Mouse (Mus musculus) MEL (cell line): ENCODE data around the gene Rsbn1l. TPM values are rescaled to one million over a fixed set of nuclear protein-coding genes. Genes with fewer than 3 reads are reported as not detected.

Experiments
- DNase-seq: peaks from one replicate; pipeline ENCODE4 v3.0.0; 2011; ENCODE audit warnings: low read depth, low spot score
- H3K27ac ChIP-seq: 2 replicates; pipeline ENCODE4 v1.5.1; 2012; ENCODE audit warnings: low read depth, mild to moderate bottlenecking, control low read depth, low read length, moderate library complexity; ENCODE audit not compliant: control insufficient read depth
- H3K27me3 ChIP-seq, 2 experiments: fragments of 150-350 bp in 1 of 2; sonication (generic) in 1 of 2; 2 replicates each; pipeline ENCODE4 v1.6.1; 2012; ENCODE audit warnings: low read length in 2 of 2, mild to moderate bottlenecking in 2 of 2, improper control_type of control experiment in 1 of 2, moderate library complexity in 1 of 2; ENCODE audit not compliant: insufficient read depth in 2 of 2, control insufficient read depth in 1 of 2
- H3K36me3 ChIP-seq, 2 experiments: 2 replicates each; pipeline ENCODE4 v1.6.1; 2012 to 2014; ENCODE audit warnings: low read length in 2 of 2, improper control_type of control experiment in 1 of 2, inconsistent platforms in 1 of 2, mild to moderate bottlenecking in 1 of 2; ENCODE audit not compliant: insufficient read depth in 2 of 2, control insufficient read depth in 1 of 2
- H3K4me1 ChIP-seq, 2 experiments: fragments of 150-350 bp in 1 of 2; sonication (generic) in 1 of 2; 2 replicates each; pipeline ENCODE4 v1.6.1; 2012; ENCODE audit warnings: low read length in 2 of 2, improper control_type of control experiment in 1 of 2, mild to moderate bottlenecking in 1 of 2; ENCODE audit not compliant: insufficient read depth in 2 of 2, control insufficient read depth in 1 of 2
- H3K4me3 ChIP-seq, 2 experiments: fragments of 150-350 bp in 1 of 2; sonication (generic) in 1 of 2; 2 replicates each; pipeline ENCODE4 v1.5.1; 2012; ENCODE audit warnings: low read depth in 2 of 2, low read length in 2 of 2, mild to moderate bottlenecking in 2 of 2, moderate library complexity in 2 of 2, control low read depth in 1 of 2, improper control_type of control experiment in 1 of 2; ENCODE audit not compliant: control insufficient read depth in 1 of 2, insufficient read depth in 1 of 2
- H3K79me2 ChIP-seq: 2 replicates; pipeline ENCODE4 v1.6.1; 2012; ENCODE audit warnings: mild to moderate bottlenecking, low read length, moderate library complexity; ENCODE audit not compliant: control insufficient read depth, poor library complexity, insufficient read depth
- H3K9ac ChIP-seq: 2 replicates; pipeline ENCODE4 v1.6.1; 2012; ENCODE audit warnings: low read depth, mild to moderate bottlenecking, control low read depth, low read length, moderate library complexity; ENCODE audit not compliant: control insufficient read depth, poor library complexity, severe bottlenecking
- H3K9me3 ChIP-seq: fragments of 150-350 bp; sonication (generic); replicated peaks from 2 replicates; pipeline ENCODE4 v1.6.1; 2012; ENCODE audit warnings: mild to moderate bottlenecking, low read length, improper control_type of control experiment, moderate library complexity; ENCODE audit not compliant: insufficient read depth
- BHLHE40 ChIP-seq: IDR thresholded peaks from 2 replicates; pipeline ENCODE4 v1.6.1; 2012; ENCODE audit warnings: low read depth, mild to moderate bottlenecking, inconsistent platforms, low read length, improper control_type of control experiment, borderline replicate concordance
- CHD1 ChIP-seq: IDR thresholded peaks from 2 replicates; pipeline ENCODE4 v1.6.1; 2012; ENCODE audit warnings: low read depth, mild to moderate bottlenecking, inconsistent platforms, low read length, improper control_type of control experiment
- CHD2 ChIP-seq: IDR thresholded peaks from 2 replicates; pipeline ENCODE4 v1.6.1; 2011; ENCODE audit warnings: low read length, improper control_type of control experiment
- CTCF ChIP-seq, 3 experiments: IDR thresholded peaks in 2 of 3; conservative IDR thresholded peaks in 1 of 3; 2 replicates each; pipeline ENCODE4 v1.5.1; 2011 to 2012; ENCODE audit warnings: low read length in 3 of 3, low read depth in 2 of 3, mild to moderate bottlenecking in 2 of 3, improper control_type of control experiment in 1 of 3, inconsistent platforms in 1 of 3, mixed read lengths in 1 of 3, moderate library complexity in 1 of 3; ENCODE audit not compliant: control insufficient read depth in 1 of 3, insufficient read depth in 1 of 3, poor library complexity in 1 of 3, severe bottlenecking in 1 of 3
- E2F4 ChIP-seq: IDR thresholded peaks from 2 replicates; pipeline ENCODE4 v1.6.1; 2011; ENCODE audit warnings: low read depth, low read length, improper control_type of control experiment, borderline replicate concordance
- ELF1 ChIP-seq: IDR thresholded peaks from 2 replicates; pipeline ENCODE4 v1.6.1; 2014; ENCODE audit warnings: low read depth, mild to moderate bottlenecking, inconsistent platforms, low read length, improper control_type of control experiment, moderate library complexity
- EP300 ChIP-seq, 2 experiments: IDR thresholded peaks; 2 replicates each; pipeline ENCODE4 v1.6.1; 2011; ENCODE audit warnings: improper control_type of control experiment in 2 of 2, low read length in 2 of 2, low read depth in 1 of 2, mild to moderate bottlenecking in 1 of 2
- ETS1 ChIP-seq: IDR thresholded peaks from 2 replicates; pipeline ENCODE4 v1.6.1; 2012; ENCODE audit warnings: low read depth, mild to moderate bottlenecking, inconsistent platforms, low read length, improper control_type of control experiment, moderate library complexity
- GABPA ChIP-seq: IDR thresholded peaks from 2 replicates; pipeline ENCODE4 v1.6.1; 2012; ENCODE audit warnings: low read depth, mild to moderate bottlenecking, inconsistent platforms, low read length, improper control_type of control experiment, moderate library complexity
- HCFC1 ChIP-seq: IDR thresholded peaks from 2 replicates; pipeline ENCODE4 v1.6.1; 2012; ENCODE audit warnings: low read depth, mild to moderate bottlenecking, inconsistent platforms, low read length, improper control_type of control experiment, moderate library complexity
- JUND ChIP-seq: IDR thresholded peaks from 2 replicates; pipeline ENCODE4 v1.6.1; 2011; ENCODE audit warnings: low read depth, mild to moderate bottlenecking, improper control_type of control experiment, low read length
- KAT2A ChIP-seq: conservative IDR thresholded peaks from 2 replicates; pipeline ENCODE4 v1.6.1; 2012; ENCODE audit warnings: low read depth, low read length, improper control_type of control experiment, inconsistent platforms
- MAFK ChIP-seq: IDR thresholded peaks from 2 replicates; pipeline ENCODE4 v1.6.1; 2011; ENCODE audit warnings: low read depth, mild to moderate bottlenecking, low read length, improper control_type of control experiment, borderline replicate concordance
- MAX ChIP-seq: IDR thresholded peaks from 2 replicates; pipeline ENCODE4 v1.6.1; 2011; ENCODE audit warnings: low read length, improper control_type of control experiment
- MAZ ChIP-seq: IDR thresholded peaks from 2 replicates; pipeline ENCODE4 v1.6.1; 2012; ENCODE audit warnings: low read depth, mild to moderate bottlenecking, inconsistent platforms, low read length, improper control_type of control experiment
- MEF2A ChIP-seq: IDR thresholded peaks from 2 replicates; pipeline ENCODE4 v1.6.1; 2014; ENCODE audit warnings: low read depth, mild to moderate bottlenecking, inconsistent platforms, low read length, improper control_type of control experiment; ENCODE audit not compliant: poor library complexity, insufficient replicate concordance, severe bottlenecking; ENCODE audit errors: extremely low read depth
- MXI1 ChIP-seq: IDR thresholded peaks from 2 replicates; pipeline ENCODE4 v1.6.1; 2011; ENCODE audit warnings: mild to moderate bottlenecking, low read depth, low read length, improper control_type of control experiment
- MYB ChIP-seq: IDR thresholded peaks from 2 replicates; pipeline ENCODE4 v1.6.1; 2011; ENCODE audit warnings: mild to moderate bottlenecking, low read depth, low read length, improper control_type of control experiment
- MYC ChIP-seq: IDR thresholded peaks from 2 replicates; pipeline ENCODE4 v1.6.1; 2011; ENCODE audit warnings: low read depth, mild to moderate bottlenecking, low read length, improper control_type of control experiment, moderate library complexity
- NELFE ChIP-seq: IDR thresholded peaks from 2 replicates; pipeline ENCODE4 v1.6.1; 2011; ENCODE audit warnings: low read depth, low read length, improper control_type of control experiment
- NRF1 ChIP-seq: IDR thresholded peaks from 2 replicates; pipeline ENCODE4 v1.6.1; 2014; ENCODE audit warnings: low read depth, mild to moderate bottlenecking, inconsistent platforms, low read length, improper control_type of control experiment, moderate library complexity; ENCODE audit not compliant: poor library complexity, insufficient read depth, severe bottlenecking
- POLR2A ChIP-seq, 2 experiments: IDR thresholded peaks; 2 replicates each; pipeline ENCODE4 v1.6.1; 2011 to 2012; ENCODE audit warnings: low read length in 2 of 2, mild to moderate bottlenecking in 2 of 2, control low read depth in 1 of 2, improper control_type of control experiment in 1 of 2, low read depth in 1 of 2, moderate library complexity in 1 of 2; ENCODE audit not compliant: control insufficient read depth in 1 of 2, insufficient read depth in 1 of 2, poor library complexity in 1 of 2
- POLR2AphosphoS2 ChIP-seq: IDR thresholded peaks from 2 replicates; pipeline ENCODE4 v1.6.1; 2011; ENCODE audit warnings: low read length, improper control_type of control experiment
- POLR2AphosphoS5 ChIP-seq: IDR thresholded peaks from 2 replicates; pipeline ENCODE4 v1.6.1; 2012; ENCODE audit warnings: low read depth, borderline replicate concordance, mild to moderate bottlenecking, inconsistent platforms, low read length, moderate library complexity, mixed read lengths
- RAD21 ChIP-seq: IDR thresholded peaks from 2 replicates; pipeline ENCODE4 v1.6.1; 2011; ENCODE audit warnings: mild to moderate bottlenecking, low read depth, low read length, improper control_type of control experiment
- RCOR1 ChIP-seq: IDR thresholded peaks from 2 replicates; pipeline ENCODE4 v1.6.1; 2012; ENCODE audit warnings: low read depth, mild to moderate bottlenecking, inconsistent platforms, low read length, improper control_type of control experiment
- SIN3A ChIP-seq: IDR thresholded peaks from 2 replicates; pipeline ENCODE4 v1.6.1; 2012; ENCODE audit warnings: low read length, improper control_type of control experiment, inconsistent platforms
- SMC3 ChIP-seq: IDR thresholded peaks from 2 replicates; pipeline ENCODE4 v1.6.1; 2011; ENCODE audit warnings: low read depth, low read length, improper control_type of control experiment
- TAL1 ChIP-seq: IDR thresholded peaks from 2 replicates; pipeline ENCODE4 v1.6.1; 2012; ENCODE audit warnings: mild to moderate bottlenecking, inconsistent platforms, low read length, moderate library complexity, mixed read lengths
- TBP ChIP-seq: IDR thresholded peaks from 2 replicates; pipeline ENCODE4 v1.8.0; 2011; ENCODE audit warnings: low read depth, low read length, improper control_type of control experiment
- TCF12 ChIP-seq: IDR thresholded peaks from 2 replicates; pipeline ENCODE4 v1.6.1; 2014; ENCODE audit warnings: low read depth, mild to moderate bottlenecking, inconsistent platforms, low read length, improper control_type of control experiment, moderate library complexity
- UBTF ChIP-seq: IDR thresholded peaks from 2 replicates; pipeline ENCODE4 v1.6.1; 2012; ENCODE audit warnings: low read depth, mild to moderate bottlenecking, inconsistent platforms, low read length, improper control_type of control experiment, moderate library complexity, borderline replicate concordance; ENCODE audit not compliant: insufficient read depth
- USF1 ChIP-seq: IDR thresholded peaks from 2 replicates; pipeline ENCODE4 v1.6.1; 2014; ENCODE audit warnings: low read depth, mild to moderate bottlenecking, inconsistent platforms, low read length, improper control_type of control experiment, moderate library complexity
- USF2 ChIP-seq, 2 experiments: IDR thresholded peaks; 2 replicates each; pipeline ENCODE4 v1.6.1; 2011 to 2012; ENCODE audit warnings: improper control_type of control experiment in 2 of 2, low read length in 2 of 2, borderline replicate concordance in 1 of 2, inconsistent platforms in 1 of 2, low read depth in 1 of 2, mild to moderate bottlenecking in 1 of 2; ENCODE audit not compliant: insufficient read depth in 1 of 2
- ZKSCAN1 ChIP-seq: IDR thresholded peaks from 2 replicates; pipeline ENCODE4 v1.6.1; 2012; ENCODE audit warnings: low read depth, mild to moderate bottlenecking, inconsistent platforms, low read length, improper control_type of control experiment, moderate library complexity
- ZMIZ1 ChIP-seq: IDR thresholded peaks from 2 replicates; pipeline ENCODE4 v1.6.1; 2012; ENCODE audit warnings: low read depth, mild to moderate bottlenecking, inconsistent platforms, low read length, improper control_type of control experiment, moderate library complexity
- ZNF384 ChIP-seq: IDR thresholded peaks from 2 replicates; pipeline ENCODE4 v1.6.1; 2012; ENCODE audit warnings: low read depth, mild to moderate bottlenecking, inconsistent platforms, low read length, improper control_type of control experiment
- polyA plus RNA-seq, 2 experiments: library from polyadenylated mRNA; stranded (reverse) in 1 of 2; unstranded in 1 of 2; fragments of >175 nt in 1 of 2; fragments of >200 nt in 1 of 2; gene quantifications; 2 replicates each; pipeline versions ENCODE4 v1.2.1 to v1.2.4; 2012; ENCODE audit warnings: low replicate concordance in 2 of 2, low read depth in 1 of 2; ENCODE audit not compliant: insufficient read length in 2 of 2, insufficient read depth in 1 of 2, missing spikeins in 1 of 2
- total RNA-seq: library from RNA; depleted of rRNA; stranded (reverse); fragments of 300-350 nt; gene quantifications from 2 replicates; pipeline ENCODE4 v1.2.3, GENCODE M21; 2012

Gene Rsbn1l
- total and polyA plus RNA-seq, 3 experiments: 5.0 to 78.2 (median 17.4) TPM

GRCm38 (mm10) chr5:20930430-20930829, 25.8 kb downstream of the Rsbn1l start:
- Histone ChIP-seq H3K79me2 (peaks cover 27% of the 10 kb centered on the region), H3K9me3 (no peaks in the 10 kb centered on the region), H3K27me3 (no peaks in the 10 kb centered on the region), H3K27ac (peak overlapping the region; percentile 87), H3K9ac (no peak overlapping the region), H3K4me1 (peaks cover 33 to 42% of the 10 kb centered on the region in 2 experiments), H3K36me3 (peaks cover 10 to 57% of the 10 kb centered on the region in 2 experiments), H3K4me3 (no peak overlapping the region)
- DNase-seq: peak; percentile 83
- no peak for TF ChIP-seq TBP
- TF ChIP-seq ETS1: peak; percentile 96
- TF ChIP-seq BHLHE40: peak; percentile 80
- TF ChIP-seq POLR2AphosphoS5: no peak
- no peak for TF ChIP-seq ZMIZ1
- no peak for TF ChIP-seq KAT2A
- TF ChIP-seq GABPA: no peak
- TF ChIP-seq SMC3: no peak
- TF ChIP-seq JUND: no peak; the same call in 1 of the 2 replicates
- TF ChIP-seq NRF1: no peak
- no peak for TF ChIP-seq CHD1
- TF ChIP-seq ZKSCAN1: 0 out of 2 replicates have a peak, but pooled peaks have one; percentile 0
- 0 out of 2 replicates have a peak, but pooled peaks have one; percentile 21 for TF ChIP-seq MAFK
- TF ChIP-seq E2F4: no peak
- peak; percentile 36; the same call in 1 of the 2 replicates for TF ChIP-seq MYC
- TF ChIP-seq HCFC1: no peak
- TF ChIP-seq USF2 (IDR thresholded peaks at IDR 0.05; ENCODE audit: borderline replicate concordance in 1 of 2, insufficient read depth in 1 of 2, low read depth in 1 of 2, low read length in 2 of 2): no peak
- TF ChIP-seq POLR2AphosphoS2: no peak
- TF ChIP-seq CHD2: peak; percentile 27; the same call in 1 of the 2 replicates
- TF ChIP-seq USF1: no peak
- TF ChIP-seq MXI1: no peak
- no peak for TF ChIP-seq POLR2A (IDR thresholded peaks at IDR 0.05; ENCODE audit: control insufficient read depth in 1 of 2, insufficient read depth in 1 of 2, low read depth in 1 of 2, low read length in 2 of 2, poor library complexity in 1 of 2)
- TF ChIP-seq ELF1: 0 out of 2 replicates have a peak, but pooled peaks have one; percentile 35
- TF ChIP-seq SIN3A: peak; percentile 90
- TF ChIP-seq MEF2A: peak; percentile 33; the same call in 1 of the 2 replicates
- no peak for TF ChIP-seq MYB
- no peak for TF ChIP-seq MAX
- no peak for TF ChIP-seq RAD21
- TF ChIP-seq RCOR1: peak; percentile 82
- TF ChIP-seq TAL1: peak; percentile 23
- TF ChIP-seq TCF12: peak; percentile 81
- no peak for TF ChIP-seq NELFE
- no peak for TF ChIP-seq UBTF
- TF ChIP-seq EP300 (IDR thresholded peaks at IDR 0.05; ENCODE audit: low read depth in 1 of 2, low read length in 2 of 2): peak; percentile 89 to 91
- no peak for TF ChIP-seq CTCF (IDR thresholded peaks at IDR 0.05 in 2 of 3, conservative IDR thresholded peaks at IDR 0.05 in 1 of 3; ENCODE audit: control insufficient read depth in 1 of 3, insufficient read depth in 1 of 3, low read depth in 2 of 3, low read length in 3 of 3, poor library complexity in 1 of 3, severe bottlenecking in 1 of 3)
- no peak for TF ChIP-seq MAZ
- peak; percentile 12; the same call in 1 of the 2 replicates for TF ChIP-seq ZNF384
